Mouse (Mus musculus): ENCODE data around the gene Slc9a5.
A peak's percentile ranks its signal among the peaks of the same experiment; 100 is the strongest.

The Slc9a5 gene

DNA sequence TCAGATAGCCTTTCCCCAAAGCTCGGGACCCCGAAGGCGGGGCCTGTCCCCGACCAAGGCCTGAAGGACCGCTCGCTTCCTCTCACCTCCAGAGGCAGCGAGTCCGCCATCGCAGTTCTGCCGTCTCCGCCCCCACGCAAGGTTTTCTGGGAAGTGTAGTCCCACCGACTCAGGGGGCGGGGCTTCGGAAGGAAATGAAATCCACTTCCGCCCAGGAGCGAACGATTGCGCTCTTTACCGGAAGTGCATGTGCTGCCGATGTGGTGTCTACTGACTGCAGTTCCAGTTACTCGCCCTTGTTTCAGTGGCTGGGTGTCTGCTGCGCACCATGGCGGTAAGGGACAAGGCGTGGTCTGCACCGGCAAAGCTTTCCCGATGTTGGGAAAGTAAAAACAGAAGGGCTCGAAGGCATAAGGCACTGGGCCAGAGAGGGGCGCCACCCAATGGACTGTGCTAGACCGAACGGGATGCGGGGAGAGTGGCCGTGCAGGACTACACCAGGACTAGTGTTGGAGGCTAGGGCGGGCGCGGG lies 22.4 kb upstream of the Slc9a5 start, which contains the start of the genes Lrrc29 and Tmem208:
Gene Lrrc29 (minus strand): TSS at position 138 of the 532 bp plus-strand sequence.
Gene Tmem208 (plus strand): TSS at position 214 of the 532 bp plus-strand sequence.
- peak; percentile 93 for DNase-seq (ENCODE audit: low spot score)

DNA sequence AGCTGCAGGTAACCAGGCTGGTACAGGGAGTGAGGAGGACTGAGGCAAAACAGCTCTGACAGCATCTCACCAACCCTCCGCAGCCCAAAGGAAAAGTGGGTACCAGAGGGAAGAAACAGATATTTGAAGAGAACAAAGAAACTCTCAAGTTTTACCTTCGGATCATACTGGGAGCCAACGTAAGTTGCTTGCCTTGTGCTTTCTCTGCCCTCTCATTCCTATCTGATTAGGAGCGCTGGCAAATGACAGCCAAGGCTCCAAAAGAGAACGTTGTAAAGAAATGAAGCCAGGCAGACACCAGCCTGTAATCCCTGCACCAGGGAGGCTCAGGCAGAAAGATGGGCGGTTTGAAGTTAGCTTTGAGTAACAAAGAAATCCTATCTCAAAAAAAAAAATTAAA lies 21.7 kb upstream of the Slc9a5 start:
- no peak for DNase-seq (ENCODE audit: low spot score)

DNA sequence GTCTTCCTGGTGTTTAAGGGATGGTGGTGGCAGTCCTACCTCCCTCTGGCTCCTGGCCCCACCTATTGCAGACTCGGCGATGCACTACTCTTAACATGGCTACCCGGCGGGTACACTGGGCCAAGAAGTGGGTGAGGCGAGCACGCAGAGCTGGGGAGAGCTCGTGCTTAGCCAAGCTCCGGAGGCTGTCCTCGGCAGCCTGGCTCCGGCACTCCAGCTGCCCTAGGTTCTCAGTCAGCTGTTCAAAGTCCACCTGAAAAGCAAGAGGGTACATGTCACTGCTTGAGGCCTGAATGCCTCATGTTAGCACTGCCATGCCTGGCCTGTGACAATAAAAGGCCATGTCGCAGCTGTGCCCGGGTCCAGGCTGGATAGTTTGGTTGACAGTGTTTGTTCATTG lies 18.3 kb upstream of the Slc9a5 start:
- no peak for DNase-seq (ENCODE audit: low spot score)

DNA sequence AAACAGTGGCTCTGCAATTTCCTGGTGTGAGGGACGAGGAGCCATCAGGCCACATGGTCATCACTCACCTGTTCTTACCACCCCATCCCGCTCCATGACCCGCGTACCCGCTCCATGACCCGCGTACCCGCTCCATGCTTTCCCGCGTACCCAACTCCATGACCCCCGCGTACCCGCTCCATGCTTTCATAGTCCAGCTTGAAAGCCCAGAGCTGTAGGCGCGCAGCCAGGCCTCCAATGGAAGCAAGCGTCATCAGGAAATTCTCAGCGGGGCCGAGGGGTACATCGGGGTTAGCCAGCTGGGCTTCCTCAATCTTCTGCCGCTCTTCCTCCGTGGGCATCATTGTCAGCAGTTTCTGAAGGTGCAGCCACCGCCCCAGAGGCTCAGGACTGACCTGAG lies 17.2 kb upstream of the Slc9a5 start:
- no peak for DNase-seq (ENCODE audit: low spot score)

DNA sequence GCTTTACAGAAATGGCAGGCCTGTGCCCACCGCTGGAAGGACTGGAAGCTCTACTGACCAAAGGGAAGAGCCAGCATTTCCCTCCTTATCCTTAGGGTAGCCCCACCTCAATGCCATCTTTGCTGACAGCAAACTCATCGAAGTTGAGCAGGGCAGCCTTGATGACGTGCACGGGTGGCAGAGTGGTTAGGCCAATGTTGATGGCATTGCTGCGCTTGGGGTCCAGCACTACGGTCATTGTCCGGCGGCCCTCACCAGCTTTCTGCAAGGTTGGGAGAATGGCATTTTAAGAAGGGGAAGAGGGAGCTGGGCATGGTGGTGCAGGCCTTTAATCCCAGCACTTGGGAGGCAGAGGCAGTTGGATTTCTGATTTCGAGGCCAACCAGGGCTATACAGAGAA lies 16.7 kb upstream of the Slc9a5 start:
- no peak for DNase-seq (ENCODE audit: low spot score)

DNA sequence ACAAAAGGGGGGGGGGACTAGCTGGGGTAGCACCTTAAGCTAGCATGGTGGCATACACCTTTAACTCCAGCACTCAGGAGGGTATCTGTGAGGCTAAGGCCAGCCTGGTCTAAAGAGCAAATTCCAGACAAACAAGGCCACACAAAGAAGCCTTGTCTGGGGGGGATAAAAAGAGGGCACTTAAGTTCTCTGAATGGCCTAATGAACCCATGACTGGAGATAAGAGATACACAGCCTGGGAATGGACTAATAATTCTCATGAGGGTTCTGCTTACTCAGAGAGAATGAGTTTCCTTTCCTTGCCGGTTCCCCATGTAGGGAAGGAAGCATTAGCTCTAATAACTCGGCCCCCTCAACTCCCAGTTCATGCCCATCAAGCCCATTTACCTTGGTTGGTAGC lies 16.1 kb upstream of the Slc9a5 start:
- DNase-seq (ENCODE audit: low spot score), result no peak

DNA sequence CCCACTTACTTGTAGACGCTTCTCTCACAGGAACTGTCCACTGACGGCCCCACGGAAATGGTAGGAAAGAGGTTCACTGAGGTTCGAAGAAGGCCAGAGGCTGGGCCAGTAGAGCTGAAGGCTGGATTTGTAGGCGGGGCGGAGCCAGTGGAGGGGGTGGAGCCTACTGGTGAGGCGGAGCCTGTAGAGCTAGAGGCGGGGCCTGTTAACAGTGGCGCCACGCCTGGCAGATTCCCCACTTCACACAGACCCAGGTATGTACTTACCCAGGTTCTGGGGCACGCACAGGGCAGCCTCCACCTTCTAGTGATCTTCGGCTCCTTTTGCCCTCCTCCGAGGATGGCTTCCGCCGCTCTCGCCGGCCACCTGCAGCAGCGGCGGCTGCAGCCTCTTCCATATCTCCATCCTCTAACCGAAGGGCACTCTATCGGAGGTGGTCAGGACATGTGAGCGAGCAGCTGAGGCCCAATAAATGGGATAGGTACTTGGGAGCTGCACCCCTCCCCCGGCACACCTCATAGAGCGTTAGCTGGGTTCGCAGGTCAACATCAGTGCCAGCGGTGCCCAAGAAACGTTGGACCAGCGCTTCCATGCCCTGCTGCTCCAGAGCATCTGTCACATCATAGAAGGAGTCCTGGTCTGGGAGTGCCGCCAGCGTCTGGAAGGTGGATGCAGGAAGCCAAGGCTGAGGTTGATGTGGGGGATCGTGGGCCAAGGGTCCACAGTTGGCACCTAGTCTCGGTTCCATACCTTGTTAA lies 12.1 kb upstream of the Slc9a5 start:
- DNase-seq (ENCODE audit: low spot score), result no peak

DNA sequence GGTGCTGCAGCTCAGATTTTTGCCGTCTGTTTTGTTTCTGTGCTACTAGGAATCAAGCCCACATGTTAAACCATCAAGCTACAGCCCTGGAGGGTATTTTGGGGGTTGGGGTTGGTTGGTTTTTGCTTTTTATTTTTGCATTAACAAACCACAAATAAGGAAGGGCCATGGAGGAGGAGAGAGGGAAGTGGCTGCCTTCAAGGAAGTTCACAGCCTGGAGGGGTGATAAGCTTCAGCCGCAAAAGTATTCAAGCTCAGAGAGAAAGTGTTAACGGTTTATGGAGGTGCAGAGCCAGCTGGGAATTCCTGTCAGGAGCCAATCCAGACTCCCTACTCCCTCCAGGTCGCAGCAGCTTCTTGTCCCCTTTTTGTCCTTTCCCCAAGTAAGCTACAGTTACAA lies 9.7 kb upstream of the Slc9a5 start:
- no peak for DNase-seq (ENCODE audit: low spot score)

DNA sequence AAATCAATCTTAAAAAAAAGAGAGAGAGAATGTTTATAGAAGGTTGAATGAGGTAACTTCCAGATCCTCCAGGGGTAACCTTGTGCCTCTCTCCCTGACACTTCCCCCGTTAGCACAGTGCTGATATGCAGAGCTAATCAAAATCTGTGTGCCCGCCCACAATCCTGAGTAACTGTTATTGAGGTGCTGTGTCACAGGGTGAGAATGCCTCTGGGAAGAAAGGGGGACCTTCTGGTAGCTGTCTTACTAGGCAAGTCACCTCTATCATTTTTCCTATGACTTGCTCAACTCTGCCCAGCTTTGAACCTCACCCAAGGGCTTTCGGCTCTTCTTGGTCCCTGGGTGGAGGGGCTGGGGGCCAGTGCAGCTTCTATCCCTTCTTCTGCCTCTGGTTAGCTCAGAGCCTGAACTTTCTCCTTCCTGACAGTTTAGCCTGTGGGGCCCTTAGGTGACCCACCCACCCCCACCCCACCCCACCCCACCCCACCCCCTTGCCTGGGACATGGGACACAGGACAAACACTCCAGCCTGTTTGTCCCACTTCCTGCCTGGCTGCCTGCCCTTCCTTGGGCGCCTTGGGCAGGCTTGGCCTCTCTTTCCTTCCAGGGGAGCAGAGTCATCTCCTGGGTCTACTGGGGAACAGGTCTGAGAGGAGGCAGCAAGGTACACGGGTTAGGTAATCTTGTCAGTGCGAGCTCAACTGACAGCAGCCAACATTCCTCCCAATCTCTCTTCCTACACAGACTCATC lies 8.6 kb upstream of the Slc9a5 start:
- no peak for DNase-seq (ENCODE audit: low spot score)

DNA sequence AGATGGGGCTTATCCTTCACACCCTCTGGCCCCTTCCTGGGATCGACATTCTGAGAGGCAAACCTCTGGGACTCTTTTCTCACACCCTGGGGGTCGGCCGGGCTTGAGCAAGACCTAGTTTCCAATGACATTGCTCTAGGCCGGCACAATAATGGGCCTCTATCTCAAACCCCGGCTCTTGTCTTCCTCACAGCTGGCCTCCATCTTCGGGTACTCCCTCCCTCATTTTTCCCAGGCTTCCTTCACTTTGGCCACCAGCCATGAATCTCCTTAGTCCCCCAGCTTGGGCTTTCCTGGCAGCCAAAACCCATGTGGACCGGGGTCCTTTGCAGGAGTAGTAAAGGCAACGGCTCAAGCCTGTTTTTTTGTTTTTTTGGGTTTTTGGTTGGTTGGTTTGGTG lies 7.2 kb upstream of the Slc9a5 start:
- no peak for DNase-seq (ENCODE audit: low spot score)

DNA sequence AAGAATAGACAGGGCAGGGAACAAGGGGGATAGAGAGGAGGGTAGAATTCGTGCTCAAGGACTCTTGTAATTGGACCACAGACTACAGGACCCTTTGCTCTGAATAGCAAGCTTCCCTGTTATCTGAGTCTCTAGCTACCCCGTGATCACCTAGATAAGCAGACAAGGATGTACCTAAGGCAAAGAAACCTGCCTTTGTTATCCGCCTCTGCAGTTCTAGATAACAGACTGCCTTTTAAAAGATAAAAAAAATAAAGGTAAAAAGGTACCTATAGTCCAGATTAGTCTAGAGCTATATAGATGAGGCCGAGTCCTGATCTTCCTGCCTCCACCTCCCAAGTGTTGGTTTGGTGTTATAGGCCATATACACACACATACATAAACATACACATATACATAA lies 5.9 kb upstream of the Slc9a5 start:
- DNase-seq (ENCODE audit: low spot score), result no peak

DNA sequence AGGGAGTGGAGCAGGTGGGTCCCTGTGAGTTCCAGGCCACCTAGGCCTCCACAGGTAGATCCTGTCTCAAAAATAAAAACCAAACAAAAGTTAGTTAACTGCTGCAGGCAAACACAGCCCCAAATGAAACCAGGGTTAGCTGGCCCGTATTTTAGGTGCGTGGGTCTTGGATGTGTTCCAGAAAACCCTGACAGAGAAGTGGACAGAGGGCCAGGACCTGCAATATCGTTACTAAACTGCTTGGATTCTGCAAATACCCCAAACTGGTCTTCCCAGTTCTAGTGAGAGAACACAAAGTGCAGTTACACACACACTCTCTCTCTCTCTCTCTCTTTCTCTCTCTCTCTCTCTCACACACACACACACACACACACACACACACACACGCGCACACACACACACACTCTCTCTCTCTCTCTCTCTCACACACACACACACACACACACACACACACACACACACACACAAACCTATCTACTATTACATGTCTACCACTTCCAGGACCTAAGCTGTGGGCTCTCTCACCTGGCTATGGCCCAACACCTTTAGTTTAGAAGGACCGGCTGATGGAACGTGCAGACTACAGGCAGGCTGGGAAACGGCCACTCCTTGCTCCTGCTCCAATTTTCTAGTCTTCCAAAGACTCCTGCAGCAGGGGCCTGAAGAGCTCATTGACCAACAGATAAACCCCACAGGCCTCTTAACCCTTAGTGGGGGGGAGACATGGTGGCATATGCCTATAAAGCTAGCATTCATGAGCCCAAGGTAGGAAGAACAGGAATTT lies 4.7 kb upstream of the Slc9a5 start:
- no peak for DNase-seq (ENCODE audit: low spot score)

DNA sequence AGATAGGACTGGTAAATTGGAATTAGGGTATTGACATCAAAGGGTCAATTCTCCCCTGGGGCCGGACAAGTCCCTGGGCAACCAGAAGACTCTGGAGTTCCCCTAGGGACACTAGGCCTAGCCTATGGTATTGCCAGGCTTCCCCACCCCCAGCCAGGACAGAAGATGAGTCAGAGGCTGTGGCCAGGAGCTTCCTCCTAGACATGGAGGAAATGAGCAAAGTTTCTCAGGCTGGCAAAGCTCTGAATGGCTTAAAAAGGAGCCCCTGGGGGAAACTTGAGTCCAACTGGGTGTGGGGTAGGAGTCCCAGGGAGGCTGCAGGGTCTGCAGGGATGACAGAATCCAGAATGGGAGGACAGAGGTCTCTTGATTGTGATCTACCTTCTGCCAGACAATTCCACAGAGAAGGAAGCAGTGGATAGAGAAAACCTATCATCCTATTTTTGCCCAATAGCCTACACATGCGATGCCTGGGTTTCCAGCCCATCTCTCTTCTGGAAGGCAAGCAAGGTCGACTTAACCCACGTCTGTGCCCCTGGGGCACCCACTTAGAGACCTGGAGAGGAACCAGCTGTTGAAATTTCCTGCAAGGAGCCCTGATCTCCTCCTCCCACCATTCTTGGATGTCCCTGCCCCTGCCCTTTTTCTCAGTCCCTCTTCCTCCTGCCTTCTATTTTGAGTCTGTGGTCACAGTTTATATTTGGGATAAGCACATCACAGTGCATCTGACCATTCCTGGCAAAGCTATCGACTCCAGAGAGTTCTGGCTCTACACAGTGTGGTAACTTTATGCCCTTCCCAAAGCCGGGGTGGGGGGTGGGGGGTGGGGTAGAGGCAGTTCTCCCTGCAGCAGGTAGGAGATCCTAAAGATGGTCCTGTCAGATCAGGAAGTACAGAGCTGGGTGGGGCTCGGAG lies 3.3 kb upstream of the Slc9a5 start:
- no peak for DNase-seq (ENCODE audit: low spot score)

DNA sequence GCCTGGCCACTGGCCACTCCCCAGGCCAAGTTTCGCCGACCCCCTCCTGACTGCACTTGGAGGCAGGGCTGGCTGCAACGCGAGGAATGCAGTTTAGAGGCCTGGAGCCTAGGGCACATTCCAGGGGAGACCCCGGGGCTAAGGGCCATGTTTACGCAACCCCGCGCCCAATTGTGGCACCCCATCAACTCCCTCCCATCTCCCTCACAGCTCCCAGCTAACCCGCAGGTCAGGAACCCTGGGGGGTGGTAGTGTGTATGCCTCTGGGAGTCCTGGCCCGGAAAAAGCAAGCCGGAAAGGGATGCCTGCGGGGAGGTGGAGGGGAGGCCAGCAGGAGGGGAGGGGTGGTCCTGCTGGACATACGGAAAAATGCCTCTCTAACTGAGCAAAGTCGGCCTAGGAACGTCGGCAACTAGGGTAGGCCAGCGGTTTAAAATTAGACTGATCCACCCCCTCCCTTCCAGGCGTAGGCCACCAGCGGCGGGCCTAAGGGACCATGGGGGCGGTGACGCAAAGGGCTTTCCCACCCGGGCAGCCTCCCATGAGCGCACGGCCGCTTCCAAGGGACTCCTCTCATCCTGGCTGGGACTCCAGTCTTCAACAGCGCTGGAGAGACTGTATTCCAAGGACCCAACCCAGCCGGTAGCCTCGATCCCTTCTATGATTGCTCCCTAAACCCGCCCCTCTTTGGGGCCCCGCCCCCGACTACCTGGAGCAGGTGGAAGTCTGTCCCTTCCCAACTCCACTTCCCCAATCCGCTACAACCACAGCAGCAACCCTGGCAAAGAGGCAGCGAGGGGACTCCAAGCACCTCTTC lies 1.8 kb upstream of the Slc9a5 start:
- peak; percentile 40 for DNase-seq (ENCODE audit: low spot score)

DNA sequence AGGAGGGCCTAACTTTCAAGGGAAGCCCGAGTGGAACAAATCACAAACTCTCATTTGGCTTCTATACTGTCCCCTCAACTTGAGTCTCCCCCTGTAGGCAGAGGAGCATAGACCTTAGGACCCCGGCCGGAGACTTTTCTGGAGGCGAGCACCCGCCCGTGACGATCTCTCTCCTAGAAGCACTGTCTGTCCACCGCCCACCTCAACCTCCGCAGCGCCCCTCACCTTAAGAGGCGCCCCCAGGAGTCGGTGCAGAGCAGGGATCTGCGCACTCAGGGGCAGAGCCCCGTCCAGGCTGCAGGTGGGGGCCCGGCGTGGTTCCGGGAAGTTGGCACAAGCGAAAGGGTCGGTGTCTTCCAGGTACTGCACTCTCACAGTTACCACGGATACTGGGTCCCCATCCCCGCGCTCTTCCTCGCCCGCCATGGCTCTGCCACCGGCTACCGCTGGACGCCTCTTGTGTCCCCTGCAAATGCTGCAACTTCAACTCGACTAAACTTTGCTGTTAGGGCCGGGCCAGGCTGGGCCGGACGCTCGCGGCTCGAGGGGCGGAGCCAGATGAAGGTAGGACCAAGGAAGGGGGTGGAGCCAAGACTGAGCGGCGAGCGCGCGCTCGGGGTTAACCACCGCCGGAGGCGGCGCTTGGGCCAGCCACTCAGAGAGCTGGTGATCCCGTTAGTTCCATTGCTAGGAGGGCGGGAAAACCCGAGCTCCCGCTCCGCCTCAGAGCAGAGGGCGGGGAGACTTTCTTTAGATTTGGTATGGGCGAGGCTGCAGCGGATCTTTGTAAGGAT lies 1.0 kb upstream of the Slc9a5 start, which contains the start of gene Fhod1:
Gene Fhod1 (minus strand): TSS at position 526 of the 794 bp plus-strand sequence.
- DNase-seq (ENCODE audit: low spot score), result peak; percentile 93

DNA sequence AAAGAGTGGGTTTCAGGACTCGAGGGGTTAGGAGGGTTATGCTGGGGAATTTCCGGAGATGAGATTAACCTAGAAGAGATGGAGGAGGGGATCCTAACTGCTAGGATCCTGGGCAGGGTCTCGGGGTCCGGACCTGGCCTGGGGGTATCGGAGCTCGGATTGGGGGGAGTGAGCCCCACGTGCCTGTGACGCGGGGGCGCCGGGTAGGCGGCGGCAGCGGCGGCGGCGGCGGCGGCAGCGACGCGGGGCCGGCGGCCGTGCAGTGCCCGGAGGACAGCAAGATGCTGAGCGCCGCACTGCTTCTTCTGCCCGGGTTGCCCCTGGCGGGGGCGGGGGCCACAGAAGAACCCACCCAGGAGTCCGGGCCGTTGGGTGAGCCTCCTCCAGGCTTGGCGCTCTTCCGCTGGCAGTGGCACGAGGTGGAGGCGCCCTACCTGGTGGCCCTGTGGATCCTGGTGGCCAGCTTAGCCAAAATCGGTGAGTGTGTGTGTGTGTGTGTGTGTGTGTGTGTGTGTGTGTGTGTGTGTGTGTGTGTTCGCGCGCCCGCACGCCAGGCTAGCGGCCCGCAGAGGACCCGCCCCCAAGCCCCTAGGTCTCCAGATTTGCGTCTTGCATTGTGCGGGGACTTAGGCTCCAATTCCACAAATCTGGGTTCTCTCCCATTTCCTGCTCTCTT lies 591 bp downstream of the Slc9a5 start:
- DNase-seq (ENCODE audit: low spot score), result no peak

DNA sequence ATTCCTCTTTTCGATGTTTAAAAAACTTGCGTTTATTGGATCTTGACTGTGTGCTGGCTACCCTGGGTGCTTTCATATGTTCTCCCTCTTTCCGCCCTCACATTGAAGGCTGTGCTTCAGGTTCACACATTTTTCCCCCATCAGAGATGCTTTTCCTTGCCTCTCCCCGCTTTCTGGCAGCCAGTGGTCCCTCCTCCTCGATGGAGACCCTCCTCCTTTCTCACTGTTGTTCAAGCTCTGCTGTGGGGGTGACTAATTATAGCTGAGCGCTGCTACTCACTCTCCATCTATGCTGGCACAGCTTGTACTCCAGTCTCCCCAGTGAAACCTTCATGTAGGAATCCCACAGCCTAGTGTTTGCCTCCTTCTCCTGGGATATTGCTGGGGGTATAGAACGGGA lies 1.5 kb downstream of the Slc9a5 start:
- no peak for DNase-seq (ENCODE audit: low spot score)

DNA sequence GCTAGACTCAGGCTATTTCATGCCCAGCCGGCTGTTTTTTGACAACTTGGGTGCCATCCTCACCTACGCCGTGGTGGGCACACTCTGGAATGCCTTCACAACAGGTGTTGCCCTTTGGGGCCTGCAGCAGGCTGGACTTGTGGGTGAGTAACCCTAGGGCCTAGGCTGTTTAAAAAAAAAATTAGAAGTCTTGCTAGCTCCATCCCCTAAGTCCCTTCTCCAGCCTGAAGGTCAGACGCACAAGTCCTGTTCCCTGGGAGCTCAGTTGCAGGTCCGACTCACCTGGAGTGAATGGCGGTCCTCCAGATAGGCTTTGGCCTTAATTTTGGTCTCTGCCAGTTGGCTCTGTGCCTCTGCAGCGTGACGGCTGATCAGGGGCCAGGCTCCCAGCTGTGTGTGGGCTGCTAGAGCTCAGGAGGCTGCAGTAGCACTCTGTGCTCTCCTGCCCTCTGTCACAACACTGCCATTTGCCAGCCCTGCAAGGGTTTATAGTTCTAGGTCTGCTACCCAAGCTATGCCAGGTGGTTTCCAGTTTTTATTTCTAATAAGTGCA lies 5.0 kb downstream of the Slc9a5 start:
- DNase-seq (ENCODE audit: low spot score), result no peak

DNA sequence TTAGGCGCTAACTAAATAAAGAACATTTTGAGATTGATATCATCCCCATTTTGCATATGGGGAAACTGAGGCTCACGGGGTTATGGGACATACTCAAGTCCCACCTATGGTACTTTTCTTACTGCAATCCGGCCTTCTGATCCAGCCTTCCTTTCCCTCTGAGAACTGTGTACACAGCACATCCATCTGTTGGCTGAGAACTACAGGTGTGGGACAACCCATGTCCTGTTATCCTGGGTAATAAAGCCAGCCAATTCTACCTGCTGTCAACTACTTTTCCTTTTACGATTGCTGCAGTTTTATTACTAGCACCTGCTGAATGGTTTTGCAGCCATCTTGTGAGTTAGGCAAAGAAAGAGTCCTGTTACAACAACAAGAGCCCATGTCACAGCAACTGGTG lies 5.9 kb downstream of the Slc9a5 start:
- DNase-seq (ENCODE audit: low spot score), result no peak
